Mouse (Mus musculus) urinary bladder, adult 18-20 months (tissue): Measurements from ENCODE around the gene Gpr180.

Experiments
- DNase-seq, 2 experiments: peaks; one replicate each; pipeline ENCODE4 v3.0.0; 2022; ENCODE audit warnings: low spot score in 2 of 2, mixed read lengths in 2 of 2

Gene Gpr180

DNA sequence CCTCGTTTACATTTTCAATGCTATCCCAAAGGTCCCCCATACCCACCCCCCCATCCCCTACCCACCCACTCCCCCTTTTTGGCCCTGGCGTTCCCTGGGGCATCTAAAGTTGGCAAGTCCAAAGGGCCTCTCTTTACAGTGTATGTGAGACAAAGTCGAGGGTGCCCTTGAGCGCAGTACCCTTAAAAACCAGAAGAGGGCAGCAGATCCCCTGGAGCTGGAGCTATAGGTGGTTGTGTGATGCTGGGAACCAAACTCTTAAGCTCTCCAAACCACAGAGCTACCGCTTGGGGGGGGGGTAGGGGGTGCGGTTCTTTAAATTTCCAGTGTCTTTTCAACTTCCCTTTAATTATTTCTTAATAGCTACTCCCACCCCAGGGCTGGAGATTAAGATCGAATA lies 66.1 kb downstream of the Gpr180 start:
- no peak for DNase-seq

DNA sequence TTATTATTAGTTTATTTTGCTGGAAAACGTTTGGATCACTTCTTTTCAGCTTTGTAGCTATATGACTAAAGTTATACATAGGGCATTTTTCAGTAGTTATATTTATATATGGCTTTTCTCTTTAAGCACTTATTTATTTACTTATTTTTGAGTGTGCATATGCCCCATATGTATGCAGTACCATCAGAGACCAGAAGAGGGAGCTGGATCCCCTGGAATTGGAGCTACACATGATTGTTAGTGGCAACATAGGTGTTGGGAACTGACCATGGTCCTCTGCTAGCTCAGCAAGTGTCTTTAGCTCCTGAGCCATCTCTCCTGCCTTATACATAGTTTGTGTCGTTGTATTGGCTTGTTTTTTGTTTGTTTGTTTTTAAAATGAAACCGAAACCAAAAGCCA lies 70.4 kb downstream of the Gpr180 start:
- no peak for DNase-seq

DNA sequence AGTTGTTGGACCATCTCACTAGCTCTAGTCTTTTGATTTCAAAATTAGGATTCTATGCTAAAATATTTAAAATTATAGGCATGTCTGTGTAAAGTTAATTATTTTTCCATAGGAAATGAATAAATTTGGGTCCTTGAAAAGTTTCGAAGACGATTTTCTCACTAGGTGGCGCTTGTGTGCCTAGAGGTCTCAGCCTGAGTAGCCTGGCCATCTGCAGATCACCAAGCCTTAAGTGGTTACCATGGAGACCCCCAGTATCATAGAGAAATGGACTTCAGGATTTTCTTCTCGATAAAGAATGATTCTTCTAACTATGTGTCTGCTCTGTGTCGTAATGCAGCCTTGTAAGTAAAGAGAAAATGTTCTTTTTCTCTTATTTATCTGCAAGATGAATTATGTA lies 72.7 kb downstream of the Gpr180 start:
- DNase-seq = no peak

DNA sequence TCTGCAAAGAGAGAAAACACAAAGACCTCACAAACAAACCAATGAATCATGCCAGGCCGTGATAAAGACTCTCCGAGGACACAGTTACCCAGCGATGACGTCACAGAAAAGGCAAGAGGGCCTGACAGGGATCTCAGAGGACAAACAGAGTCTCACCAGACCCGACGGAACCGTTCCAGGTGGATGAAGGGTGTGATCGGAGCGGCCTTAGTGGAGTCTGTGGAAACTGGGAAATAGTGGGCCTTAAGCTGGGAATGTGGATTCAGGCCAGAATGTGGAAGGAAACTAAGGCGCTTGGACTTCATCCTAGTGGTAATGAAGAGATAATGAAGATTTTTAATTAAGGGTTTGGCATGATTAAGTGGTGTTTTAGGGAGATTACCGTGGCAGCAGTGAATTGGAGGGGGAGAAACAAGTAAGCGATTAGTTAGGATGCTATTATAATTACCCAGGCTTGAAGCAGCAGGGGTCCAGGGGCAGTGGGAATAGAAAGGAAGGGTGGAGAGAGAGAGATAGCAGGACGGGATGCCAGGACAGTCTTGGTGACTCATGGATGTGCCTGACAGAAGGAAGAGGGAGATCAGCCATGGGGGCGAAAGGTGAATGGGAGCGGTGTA lies 75.3 kb downstream of the Gpr180 start:
- no peak for DNase-seq
